Mouse (Mus musculus) erythroblast, embryonic 14.5 days (primary cell): Measurements from ENCODE around the gene Hecw1.

Experiments used
- GATA1 ChIP-seq: IDR thresholded peaks from 2 replicates; pipeline ENCODE4 v1.6.1; 2012; ENCODE audit warnings: low read length, inconsistent platforms, mixed read lengths
- TAL1 ChIP-seq: IDR thresholded peaks from 3 replicates; pipeline ENCODE4 v1.6.1; 2012; ENCODE audit warnings: low read length, inconsistent platforms, mixed read lengths

DNA sequence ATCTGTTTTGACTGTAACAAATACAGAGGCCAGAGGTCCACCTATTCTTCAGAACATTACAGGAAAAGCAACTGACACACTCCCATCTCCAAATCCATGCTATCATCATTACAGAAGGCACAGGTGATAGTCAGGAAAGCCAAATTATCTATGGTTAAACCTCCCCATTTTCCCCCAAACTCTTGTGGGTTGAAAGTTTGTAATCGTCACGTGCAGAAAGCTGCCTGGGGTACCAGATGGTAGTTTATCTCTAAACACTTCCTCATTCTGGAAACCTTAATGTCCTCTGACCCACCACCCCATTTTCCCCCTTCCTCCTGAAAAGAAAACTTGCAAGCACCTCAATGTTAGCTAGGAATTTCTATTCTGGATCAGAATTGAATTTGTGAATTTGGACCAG is 7.9 kb downstream of the Hecw1 start:
- TF ChIP-seq GATA1 = no peak
- TF ChIP-seq TAL1 = no peak
